Mouse (Mus musculus) spleen, postnatal 4 days (tissue): ENCODE data around the gene Timm10.

Experiments
- DNase-seq, 2 experiments: peaks; one replicate each; pipeline ENCODE4 v3.0.0; 2022; ENCODE audit warnings: low spot score in 2 of 2

The Timm10 gene

GRCm38 (mm10) chr2:84812676-84813075 is 14.1 kb upstream of the Timm10 start:
- DNase-seq = no peak

- DNase-seq = no peak
Observed at GRCm38 (mm10) chr2:84819861-84820260, 6.9 kb upstream of the Timm10 start.

- DNase-seq = no peak
Observed at GRCm38 (mm10) chr2:84822552-84822951, 4.2 kb upstream of the Timm10 start, which contains the start of gene Smtnl1. Smtnl1 (minus strand) TSS chr2:84822652.

- DNase-seq = no peak
Observed at GRCm38 (mm10) chr2:84823237-84823636, 3.6 kb upstream of the Timm10 start.

- DNase-seq = peak; percentile 59 to 76
Observed at GRCm38 (mm10) chr2:84827283-84827920, 605 bp downstream of the Timm10 start.

- peak; percentile 88 to 96 for DNase-seq
Observed at GRCm38 (mm10) chr2:84831666-84832391, 5.0 kb downstream of the Timm10 start.

- DNase-seq = no peak
Observed at GRCm38 (mm10) chr2:84837107-84837506, 10.3 kb downstream of the Timm10 start.

- DNase-seq = no peak
Observed at GRCm38 (mm10) chr2:84837817-84838592, 11.2 kb downstream of the Timm10 start.

GRCm38 (mm10) chr2:84838593-84838949 is 11.8 kb downstream of the Timm10 start, which contains the start of gene Slc43a1:
Slc43a1 (plus strand) TSS chr2:84838850.
- DNase-seq = no peak

GRCm38 (mm10) chr2:84838993-84839980 is 12.5 kb downstream of the Timm10 start:
- peak; percentile 78 to 88 for DNase-seq

- peak; percentile 82 to 91 for DNase-seq
Observed at GRCm38 (mm10) chr2:84840016-84840747, 13.4 kb downstream of the Timm10 start.

- DNase-seq = no peak
Observed at GRCm38 (mm10) chr2:84840748-84841563, 14.2 kb downstream of the Timm10 start.

GRCm38 (mm10) chr2:84841905-84842304 is 15.1 kb downstream of the Timm10 start:
- peak; percentile 89 for DNase-seq

GRCm38 (mm10) chr2:84843654-84844053 is 16.9 kb downstream of the Timm10 start:
- DNase-seq = peak in 1 of 2 experiments; percentile 51

- DNase-seq = no peak
Observed at GRCm38 (mm10) chr2:84845226-84845625, 18.4 kb downstream of the Timm10 start.

GRCm38 (mm10) chr2:84850407-84851129 is 23.8 kb downstream of the Timm10 start:
- DNase-seq = no peak

- DNase-seq = no peak
Observed at GRCm38 (mm10) chr2:84851130-84852040, 24.6 kb downstream of the Timm10 start.

- DNase-seq = peak; percentile 48 to 77
Observed at GRCm38 (mm10) chr2:84855732-84856131, 28.9 kb downstream of the Timm10 start.
